Mouse (Mus musculus) testis, adult 2 months (tissue): Measurements from ENCODE around the gene Csmd2.

Experiments
- CTCF ChIP-seq: fragments of 200-500 bp; IDR thresholded peaks from 2 replicates; pipeline ENCODE4 v1.5.1; 2012; ENCODE audit warnings: low read depth, mild to moderate bottlenecking, inconsistent platforms, low read length, moderate library complexity; ENCODE audit not compliant: control insufficient read depth, insufficient read depth, insufficient replicate concordance
- POLR2A ChIP-seq: fragments of 200-500 bp; IDR thresholded peaks from 2 replicates; pipeline ENCODE4 v1.6.1; 2012; ENCODE audit warnings: low read depth, mild to moderate bottlenecking, inconsistent platforms, low read length, moderate library complexity; ENCODE audit not compliant: control insufficient read depth

GRCm38 (mm10) chr4:128227377-128228316 lies 240.0 kb downstream of the Csmd2 start:
- no peak for TF ChIP-seq CTCF
- no peak for TF ChIP-seq POLR2A
